In genomic region chr6:29876782-29877181, GRCm38 (mm10) we compare ENCODE assay signal across 13 mouse cellular contexts.
"Had no signal": no experiment of that assay in that cellular context is flagged by ENCODE, and none has a peak within 500 bp of the region (broad histone marks: within the 10 kb centered on the region; RNA-seq: fewer than 3 reads in every experiment).

No protein-coding gene starts in this region.

- DNase-seq: lung, adult 18-20 months; lung, embryonic 14.5 days; lung, postnatal 10 days; lung, postnatal 4 days; midbrain, embryonic 14.5 days; retina, postnatal 1 day; right cerebral cortex, adult 18-20 months; right cerebral cortex, postnatal 25 days; right cerebral cortex, postnatal 4 days; spleen, adult 18-20 months; thymus, adult 18-20 months; thymus, postnatal 14 days; thymus, postnatal 36 days had no signal
